8 mouse cellular contexts compared by ENCODE assay signal in genomic region chr8:106893481-106894156, GRCm38 (mm10). TPM values are rescaled to one million over a fixed set of nuclear protein-coding genes. Genes with fewer than 3 reads are reported as not detected.
DNase-seq lines count a peak whose midpoint lies in the region; ATAC-seq and TF ChIP-seq lines count a peak whose summit lies in the region.

Utp4 (plus strand) TSS chr8:106893636.

- peak; percentile 97 for ATAC-seq in lung, postnatal 0 days

- WGBS in lung, postnatal 0 days, result under 1% methylated on average over 57 of the region's 63 CpGs

- no peak for TF ChIP-seq CTCF in lung, postnatal 0 days (IDR thresholded peaks at IDR 0.05)

- peak within 1 kb of the TSS; percentile 95 for H3K27ac ChIP-seq in lung, postnatal 0 days (ENCODE audit: low read length)

- H3K4me2 ChIP-seq in lung, postnatal 0 days (replicated peaks; ENCODE audit: low read depth, low read length), result peak within 1 kb of the TSS; percentile 79

- H3K9me3 ChIP-seq in lung, postnatal 0 days (ENCODE audit: low read length), result no peaks in the 10 kb centered on the region

- H3K4me1 ChIP-seq in lung, postnatal 0 days (ENCODE audit: insufficient read depth, low read depth, low read length), result no peaks in the 10 kb centered on the region; the same call in 1 of the 2 replicates

- peak within 1 kb of the TSS; percentile 92 for H3K9ac ChIP-seq in lung, postnatal 0 days (replicated peaks; ENCODE audit: low read depth)

- TF ChIP-seq EP300 in lung, postnatal 0 days (IDR thresholded peaks at IDR 0.05), result no peak

- peak; percentile 93 for DNase-seq in NIH3T3 (ENCODE audit: low read depth)
- peak; percentile 82 for DNase-seq in cerebellum, adult 8-10 months
- peak; percentile 86 for DNase-seq in forelimb bud, embryonic 11.5 days (ENCODE audit: low read depth, low spot score)
- DNase-seq in heart, postnatal 4 days, result peak; percentile 91
- DNase-seq in layer of hippocampus, adult 9-11 months, result peak; percentile 81
- peak; percentile 93 for DNase-seq in lung, postnatal 0 days (ENCODE audit: low spot score)
- peak; percentile 72 for DNase-seq in ovary, postnatal 10 days (ENCODE audit: low spot score)
- peak; percentile 91 for DNase-seq in thymus, postnatal 0 days (ENCODE audit: low spot score)

- peak within 1 kb of the TSS; percentile 76 for H3K4me3 ChIP-seq in lung, postnatal 0 days (ENCODE audit: low read depth, low read length)

- H3K27me3 ChIP-seq in lung, postnatal 0 days (replicated peaks; ENCODE audit: insufficient read depth, low read length), result no peaks in the 10 kb centered on the region

- peaks cover 6% of the 10 kb centered on the region; the same call in 1 of the 2 replicates for H3K36me3 ChIP-seq in lung, postnatal 0 days (ENCODE audit: insufficient read depth, low read length)

RNA-seq across cellular contexts. Expression of gene Utp4, which starts in this region (rescaled TPM):
- total RNA-seq in heart, postnatal 4 days (2021), result 10 to 100 TPM; 25.1 to 30.1 TPM
- polyA plus RNA-seq in lung, postnatal 0 days (2015; fragmentation: Nextera tagmentation; extraction: Ambion mirVana), result 25.4 and 26.7 TPM in 2 replicates
- polyA plus RNA-seq in thymus, postnatal 0 days (2015; fragmentation: Nextera tagmentation; extraction: Ambion mirVana), result 69.4 and 70.7 TPM in 2 replicates

Comparison
In these comparisons a context has a peak if more than half of its experiments do, and no peak if none do; other contexts are left out.
1. Peak in every context shown above with its lines: DNase-seq, ATAC-seq, H3K4me3 ChIP-seq and H3K27ac ChIP-seq.